Mouse (Mus musculus) layer of hippocampus, adult 2 months (tissue): ENCODE data around the gene Ppp1cc. TPM values are rescaled to one million over a fixed set of nuclear protein-coding genes. Genes with fewer than 3 reads are reported as not detected.
"Not testable (repeated sequence)": the region's sequence is repeated elsewhere in the genome, so short reads cannot be mapped to it uniquely, and the experiment has no call there.

ENCODE experiments used
- DNase-seq, 2 experiments: peaks; one replicate each; pipeline ENCODE4 v3.0.0; 2022; ENCODE audit warnings: low spot score in 2 of 2
- H3K27ac ChIP-seq: fragments of 200-600 bp; 2 replicates; pipeline ENCODE4 v1.8.1; 2022
- H3K4me3 ChIP-seq: fragments of 200-600 bp; 2 replicates; pipeline ENCODE4 v1.8.1; 2022; ENCODE audit warnings: mild to moderate bottlenecking
- CTCF ChIP-seq: fragments of 200-600 bp; conservative IDR thresholded peaks from 2 replicates; pipeline ENCODE4 v1.8.1; 2022; ENCODE audit warnings: antibody characterized with exemption, mild to moderate bottlenecking, moderate library complexity
- total RNA-seq, 2 experiments: library from RNA; stranded (reverse); gene quantifications; 2 replicates each; pipeline ENCODE4 v1.2.3; 2021

The Ppp1cc gene
- total RNA-seq, 2 experiments from 2014 or later: 223 to 228 TPM

DNA sequence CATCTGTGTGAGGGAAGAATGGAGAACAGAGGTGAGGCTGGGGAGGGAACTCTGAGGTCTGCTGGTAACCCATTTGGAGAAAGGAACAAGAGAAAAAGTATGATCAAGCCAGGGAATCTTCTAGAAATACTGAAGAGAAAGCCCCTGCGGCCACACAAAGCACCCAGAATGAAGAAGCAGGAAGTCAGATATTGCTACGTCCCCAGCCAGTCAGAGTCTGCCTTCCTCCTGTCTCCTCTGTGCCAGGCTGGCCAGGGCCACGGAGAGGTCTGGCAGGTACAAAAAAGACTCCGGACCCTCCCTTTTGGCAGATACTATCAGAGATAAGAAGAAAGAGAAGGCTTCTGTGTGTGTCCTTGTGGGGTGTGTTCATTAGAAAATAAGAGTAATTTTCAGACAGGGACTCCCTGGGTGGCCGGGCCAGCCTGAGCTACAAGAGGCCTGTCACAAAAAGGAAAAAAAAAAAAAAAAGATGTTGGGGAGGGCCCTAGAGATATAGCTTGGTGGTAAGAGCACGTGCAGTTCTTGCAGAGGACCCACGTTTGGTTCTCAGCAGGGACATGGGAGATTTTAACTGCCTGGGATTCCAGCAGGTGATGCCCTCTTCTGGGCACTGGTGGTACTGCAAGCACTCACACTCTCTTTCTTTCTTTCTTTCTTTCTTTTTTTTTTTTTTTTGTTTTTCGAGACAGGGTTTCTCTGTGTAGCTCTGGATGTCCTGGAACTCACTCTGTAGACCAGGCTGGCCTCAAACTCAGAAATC is 15.7 kb upstream of the Ppp1cc start:
- TF ChIP-seq CTCF: peak; percentile 75
- H3K4me3 ChIP-seq: no peak overlapping the region
- no peak overlapping the region for H3K27ac ChIP-seq
- DNase-seq: no peak

DNA sequence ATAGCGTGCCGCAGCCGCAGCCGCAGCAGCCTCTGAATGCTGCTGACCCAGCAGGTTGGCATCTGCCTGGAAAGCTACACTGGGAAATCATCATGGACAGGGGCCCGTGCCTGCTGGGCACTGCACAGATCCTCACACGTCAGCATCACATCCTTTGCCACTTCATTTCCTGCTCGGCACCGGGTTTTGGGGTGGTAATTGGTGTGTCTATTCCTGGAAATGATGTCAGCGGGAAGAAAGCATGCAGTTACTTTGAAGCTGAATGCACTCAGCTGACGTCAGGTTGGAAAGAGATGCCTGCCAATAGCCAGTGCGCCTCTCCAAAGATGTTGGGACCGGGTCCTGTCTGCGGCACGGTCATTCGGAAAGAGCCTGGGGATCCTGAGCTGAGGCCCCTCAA is 14.5 kb upstream of the Ppp1cc start:
- TF ChIP-seq CTCF: no peak
- no peak for DNase-seq
- H3K27ac ChIP-seq: peak overlapping the region; percentile 61; the same call in 1 of the 2 replicates
- no peak overlapping the region for H3K4me3 ChIP-seq

DNA sequence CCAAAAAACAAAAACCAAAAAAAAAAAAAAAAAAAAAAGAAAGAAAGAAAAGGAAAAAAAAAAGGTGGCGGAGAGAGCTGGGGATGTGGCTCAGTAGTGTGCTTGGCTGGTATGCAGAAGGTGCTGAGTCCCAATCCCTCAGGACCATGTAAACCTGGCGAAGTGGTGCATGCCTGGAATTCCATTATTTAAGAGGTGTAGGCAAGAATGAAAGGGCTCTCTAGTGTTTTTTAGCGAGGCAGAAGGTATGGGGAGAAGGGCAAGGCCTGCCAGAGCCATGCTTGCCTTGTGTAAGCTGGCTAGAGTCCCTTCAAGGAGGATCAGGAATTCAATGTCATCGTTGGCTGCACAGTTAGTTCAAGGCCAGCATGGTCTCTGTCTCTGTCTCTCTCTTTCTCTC is 13.3 kb upstream of the Ppp1cc start:
- no peak overlapping the region for H3K27ac ChIP-seq
- TF ChIP-seq CTCF: no peak
- DNase-seq: no peak
- no peak overlapping the region for H3K4me3 ChIP-seq

DNA sequence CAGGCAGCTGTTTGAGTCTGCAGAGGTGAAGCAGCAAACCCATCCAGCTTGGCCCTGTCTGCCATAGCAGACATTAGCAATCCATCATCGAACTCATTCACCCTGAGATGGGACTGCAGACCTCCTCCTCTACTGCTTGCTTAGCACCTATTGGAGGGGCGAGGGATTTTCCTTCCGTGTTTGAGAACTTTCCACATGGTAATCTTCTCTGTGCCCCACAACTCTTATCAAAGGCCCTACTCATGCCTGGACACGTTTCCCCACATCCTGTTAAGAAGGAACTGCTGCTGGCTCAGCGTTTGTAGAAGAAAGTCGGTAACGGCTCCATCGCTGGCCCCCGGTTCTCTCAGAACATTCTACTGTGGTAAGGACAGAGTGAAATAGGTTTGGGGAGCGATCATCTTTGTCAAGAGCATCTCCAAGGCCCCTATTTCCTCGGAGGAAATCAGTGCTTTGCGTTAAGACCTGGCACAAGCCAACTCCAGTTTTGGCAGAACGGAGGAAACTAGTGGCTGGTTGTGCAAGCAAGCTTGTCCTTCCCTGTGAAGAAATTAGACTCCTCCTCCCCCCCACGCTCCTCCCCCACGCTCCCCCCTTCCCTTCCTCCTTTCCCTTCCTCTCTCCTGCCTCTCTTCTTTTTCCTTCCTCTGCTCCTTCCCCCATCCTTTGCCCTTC is 12.6 kb upstream of the Ppp1cc start:
- Histone ChIP-seq H3K27ac (peak overlapping the region; percentile 68; the same call in 1 of the 2 replicates), H3K4me3 (peak overlapping the region; percentile 20; the same call in 1 of the 2 replicates)
- TF ChIP-seq CTCF: no peak
- DNase-seq: no peak

DNA sequence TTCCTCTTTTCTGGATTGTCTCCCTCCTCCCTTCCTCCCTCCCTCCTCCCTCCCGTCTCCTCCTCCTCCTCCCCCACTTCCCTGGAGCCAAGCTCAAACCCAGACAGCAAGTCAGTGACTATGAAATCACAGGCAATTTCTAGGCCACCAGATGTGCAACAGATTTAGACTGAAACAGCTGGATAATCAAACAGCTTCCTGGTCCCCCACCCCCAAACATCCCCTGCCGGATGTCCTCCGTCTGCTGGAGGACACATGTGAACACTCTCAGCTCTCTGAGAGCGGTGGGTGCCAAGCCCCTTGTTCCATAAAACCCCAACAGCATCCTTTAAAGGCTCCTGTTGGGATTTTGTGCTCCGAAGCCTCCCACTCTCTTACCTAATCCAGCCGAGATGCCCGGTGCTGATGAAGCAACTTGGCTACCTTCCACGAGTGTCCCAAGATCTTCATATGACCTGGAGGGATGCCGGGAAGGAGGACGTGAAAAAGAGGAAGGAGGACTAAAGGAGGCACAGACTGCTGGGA is 12.0 kb upstream of the Ppp1cc start:
- no peak for TF ChIP-seq CTCF
- DNase-seq: no peak
- Histone ChIP-seq H3K27ac (peak overlapping the region; percentile 49), H3K4me3 (no peak overlapping the region)

DNA sequence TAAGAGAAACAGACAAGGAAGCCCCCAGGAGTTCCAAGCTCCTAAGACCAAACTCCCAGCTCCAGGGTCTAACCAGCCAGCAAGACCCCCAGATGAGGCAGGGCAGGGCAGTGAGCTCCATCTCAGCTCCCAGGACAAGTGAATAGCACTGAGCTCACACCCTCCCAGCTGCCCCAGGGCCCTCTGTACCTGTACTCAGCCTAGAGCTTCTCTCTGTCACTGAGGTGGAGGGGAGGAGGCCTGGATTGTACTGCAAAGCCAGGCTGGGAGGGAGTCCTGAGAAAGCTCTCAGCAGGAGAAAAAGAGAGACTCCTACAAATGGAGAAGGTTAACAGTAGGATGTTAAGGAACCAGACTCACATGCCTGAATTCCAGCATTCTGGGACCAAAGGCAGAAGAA is 11.5 kb upstream of the Ppp1cc start:
- no peak for TF ChIP-seq CTCF
- H3K27ac ChIP-seq: peak overlapping the region; percentile 49
- no peak for DNase-seq
- no peak overlapping the region for H3K4me3 ChIP-seq

DNA sequence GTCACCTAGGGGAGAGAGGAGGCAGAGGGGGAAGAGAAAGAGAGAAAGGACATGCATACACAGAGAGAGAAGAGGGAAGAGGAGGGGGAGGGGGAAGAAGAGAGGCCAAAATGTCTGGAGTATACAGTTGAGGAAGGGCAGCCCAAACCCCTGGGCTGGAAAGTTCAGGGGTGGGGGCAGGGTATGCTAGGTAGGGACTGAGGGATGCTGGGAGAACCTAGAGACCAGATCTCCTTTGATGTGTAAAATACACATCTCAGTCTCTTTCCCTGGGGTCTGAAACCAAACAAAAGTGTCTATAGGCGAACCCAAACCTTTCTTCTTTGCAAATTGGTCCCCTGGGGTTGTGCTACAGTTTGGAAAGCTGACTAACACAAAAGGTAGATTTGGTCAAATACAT is 10.0 kb upstream of the Ppp1cc start:
- Histone ChIP-seq H3K4me3 (no peak overlapping the region), H3K27ac (no peak overlapping the region)
- DNase-seq: no peak
- no peak for TF ChIP-seq CTCF

DNA sequence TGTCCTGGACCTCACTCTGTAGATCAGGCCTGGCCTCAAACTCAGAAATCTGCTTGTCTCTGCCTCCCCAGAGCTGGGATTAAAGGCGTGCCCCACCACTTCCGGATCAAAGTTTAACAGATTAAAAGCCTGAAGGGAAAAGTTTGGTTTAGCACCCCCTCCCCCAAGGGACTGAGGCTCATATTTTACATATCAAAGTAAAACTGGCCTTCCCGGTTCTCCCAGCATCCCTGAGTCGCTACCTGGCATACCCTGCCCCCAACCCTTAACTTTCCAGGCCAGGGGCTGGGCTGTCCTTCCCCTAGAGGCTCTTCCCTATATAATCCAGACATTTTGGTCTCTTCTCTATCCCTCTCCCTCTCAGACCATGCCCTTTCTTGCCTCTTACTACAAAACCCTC is 8.8 kb upstream of the Ppp1cc start:
- Histone ChIP-seq H3K27ac (no peak overlapping the region), H3K4me3 (no peak overlapping the region)
- no peak for TF ChIP-seq CTCF
- no peak for DNase-seq

DNA sequence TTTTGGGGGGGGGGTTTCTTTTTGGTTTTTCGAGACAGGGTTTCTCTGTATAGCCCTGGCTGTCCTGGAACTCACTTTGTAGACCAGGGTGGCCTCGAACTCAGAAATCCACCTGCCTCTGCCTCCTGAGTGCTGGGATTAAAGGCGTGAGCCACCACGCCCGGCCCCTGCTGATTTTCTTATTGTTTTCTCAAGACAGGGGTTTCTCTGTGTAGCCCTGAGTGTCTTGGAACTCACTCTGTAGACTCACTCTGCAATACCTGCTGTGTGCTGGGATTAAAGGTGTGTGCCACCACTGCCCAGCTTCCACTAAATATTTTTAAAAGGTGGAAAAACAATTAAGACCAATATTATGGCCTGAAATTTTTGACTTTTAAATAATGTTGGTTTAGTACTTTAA is 5.6 kb upstream of the Ppp1cc start:
- not testable (repeated sequence) for H3K4me3 ChIP-seq, DNase-seq, H3K27ac ChIP-seq

DNA sequence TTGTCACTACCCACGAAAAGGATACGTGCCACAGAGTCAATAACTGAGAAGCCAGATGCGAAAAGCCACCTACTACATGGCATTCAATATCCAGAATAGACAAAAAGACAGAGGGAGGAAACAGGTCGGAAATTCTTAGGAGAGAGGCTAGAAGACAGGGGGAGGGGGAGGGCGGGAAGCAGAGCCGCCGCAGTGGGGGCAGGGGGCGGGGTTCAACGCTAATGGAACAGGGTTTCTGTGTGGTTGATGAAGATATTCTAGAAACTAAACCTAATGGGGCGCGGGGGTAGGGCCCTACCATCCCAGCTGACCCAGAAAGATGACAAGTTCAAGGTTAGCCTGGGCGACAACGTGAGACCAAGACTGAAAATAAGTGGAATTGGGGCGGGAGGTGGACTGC is 4.1 kb upstream of the Ppp1cc start:
- Histone ChIP-seq H3K27ac (no peak overlapping the region), H3K4me3 (no peak overlapping the region)
- no peak for TF ChIP-seq CTCF
- no peak for DNase-seq

DNA sequence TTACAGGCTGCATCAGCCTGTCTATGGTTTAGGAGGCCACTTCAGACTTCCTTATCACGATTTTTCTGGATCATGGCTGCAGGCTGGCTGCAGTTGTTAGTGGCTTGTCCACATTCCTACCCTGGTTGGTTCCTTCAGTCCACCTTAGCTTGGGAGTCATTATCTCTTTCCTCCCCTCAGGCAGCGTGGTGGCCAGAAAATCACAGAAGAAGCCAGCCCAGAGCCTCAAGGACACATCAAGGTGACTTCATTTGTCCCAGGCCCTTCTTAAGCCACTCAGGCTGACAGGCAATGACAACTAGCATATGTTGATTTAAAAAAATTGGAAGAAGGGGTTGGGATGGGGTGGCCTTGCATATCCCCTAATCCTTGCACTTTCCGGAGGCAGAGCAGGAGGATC is 3.3 kb upstream of the Ppp1cc start:
- no peak for DNase-seq
- TF ChIP-seq CTCF: no peak
- H3K27ac ChIP-seq: no peak overlapping the region
- H3K4me3 ChIP-seq: no peak overlapping the region

DNA sequence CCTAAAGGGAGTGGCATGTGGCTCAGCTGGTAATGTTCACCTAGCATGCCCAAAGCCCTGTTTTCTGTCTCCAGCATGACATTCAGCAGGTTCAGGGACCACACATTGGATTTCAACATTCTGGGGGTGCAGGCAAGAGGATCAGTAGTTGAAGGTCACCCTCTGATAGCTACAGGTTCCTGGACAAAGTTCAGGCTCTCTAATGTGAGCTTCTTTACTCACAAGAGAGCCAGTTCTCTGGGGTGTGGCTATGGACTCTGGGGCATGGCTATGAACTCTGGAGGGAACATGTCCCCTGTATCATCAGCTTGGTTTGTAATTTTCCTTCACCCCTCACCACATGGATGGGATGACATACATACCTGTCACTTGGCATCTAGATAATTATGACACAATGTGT is 2.5 kb upstream of the Ppp1cc start:
- no peak for DNase-seq
- no peak for TF ChIP-seq CTCF
- H3K27ac ChIP-seq: no peak overlapping the region
- H3K4me3 ChIP-seq: no peak overlapping the region

DNA sequence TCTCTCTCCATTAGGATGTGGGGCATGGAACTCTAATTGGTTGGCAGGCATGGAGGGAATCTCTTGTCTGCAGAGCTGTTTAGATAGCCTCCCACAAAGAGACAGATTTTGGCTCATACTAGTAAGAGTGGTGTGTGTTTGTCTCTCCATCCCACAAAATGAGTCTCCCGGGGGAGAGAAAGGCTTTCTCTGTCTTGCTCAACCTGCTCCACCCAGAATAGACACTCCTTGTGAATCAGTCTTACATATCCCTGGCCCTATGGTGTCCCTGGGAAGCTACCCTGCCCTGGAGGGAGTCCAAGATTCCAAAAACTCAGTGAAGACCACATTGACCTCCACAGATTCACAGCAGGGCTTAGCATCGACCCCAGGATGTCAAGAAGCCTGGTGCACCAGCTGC is 1.6 kb upstream of the Ppp1cc start:
- TF ChIP-seq CTCF: no peak
- Histone ChIP-seq H3K27ac (no peak overlapping the region), H3K4me3 (no peak overlapping the region)
- no peak for DNase-seq
